Mouse (Mus musculus) right cerebral cortex, adult 18-20 months (tissue): ENCODE measurements at regions not wholly inside any gene's neighbourhood (a gene's known extent, or its start where the extent isn't known, plus 50 kb on each side); places are given as distances from the start of the nearest gene placed in this dataset.

Source experiments
- DNase-seq: peaks from one replicate; pipeline ENCODE4 v3.0.0; 2022; ENCODE audit warnings: mixed read lengths

- no peak for DNase-seq
Observed at GRCm38 (mm10) chr1:177678832-177679231, 50.8 kb upstream of the 1700016C15Rik start.
